Mouse (Mus musculus): ENCODE measurements around the gene Uvrag. TPM values are rescaled to one million over a fixed set of nuclear protein-coding genes. Genes with fewer than 3 reads are reported as not detected.

Uvrag gene
- polyA plus RNA-seq, 2 experiments = 9.8 to 16.2 TPM

GRCm38 (mm10) chr7:98850388-98850787 is 290.6 kb downstream of the Uvrag start:
- 88% methylated on average over 5 of the region's 5 CpGs for WGBS
- H3K27me3 ChIP-seq (ENCODE audit: control insufficient read depth, insufficient read depth, low read length) = no peaks in the 10 kb centered on the region
- H3K36me3 ChIP-seq (ENCODE audit: control insufficient read depth, insufficient read depth, low read length) = peaks cover 65% of the 10 kb centered on the region
- H3K9ac ChIP-seq (ENCODE audit: low read depth, low read length, severe bottlenecking) = no peak overlapping the region
- ATAC-seq (ENCODE audit: low FRiP score, low read depth) (no peak), DNase-seq (ENCODE audit: low spot score) (no peak)
- H3K4me3 ChIP-seq (replicated peaks; ENCODE audit: low read length) = no peak overlapping the region
- no peaks in the 10 kb centered on the region for H3K9me3 ChIP-seq (ENCODE audit: control insufficient read depth, low read length)
- H3K4me2 ChIP-seq (replicated peaks; ENCODE audit: low read depth, low read length, severe bottlenecking) = no peak overlapping the region
- no peak for TF ChIP-seq POLR2A (IDR thresholded peaks at IDR 0.05; ENCODE audit: borderline replicate concordance, extremely low read depth, insufficient read depth, insufficient read length)
- H3K27ac ChIP-seq (replicated peaks; ENCODE audit: low read depth, low read length) = no peak overlapping the region
- peaks cover 24% of the 10 kb centered on the region for H3K4me1 ChIP-seq (ENCODE audit: control insufficient read depth, insufficient read depth, low read length)

GRCm38 (mm10) chr7:98848899-98849640 is 291.9 kb downstream of the Uvrag start:
- WGBS = 83% methylated on average over 8 of the region's 8 CpGs
- ATAC-seq (ENCODE audit: low FRiP score, low read depth) = no peak
- no peak for TF ChIP-seq POLR2A (IDR thresholded peaks at IDR 0.05; ENCODE audit: borderline replicate concordance, extremely low read depth, insufficient read depth, insufficient read length)
- no peaks in the 10 kb centered on the region for H3K27me3 ChIP-seq (ENCODE audit: control insufficient read depth, insufficient read depth, low read length)
- no peak overlapping the region for H3K9ac ChIP-seq (ENCODE audit: low read depth, low read length, severe bottlenecking)
- H3K36me3 ChIP-seq (ENCODE audit: control insufficient read depth, insufficient read depth, low read length) = peaks cover 59% of the 10 kb centered on the region
- H3K4me1 ChIP-seq (ENCODE audit: control insufficient read depth, insufficient read depth, low read length) = peaks cover 25% of the 10 kb centered on the region
- no peak overlapping the region for H3K4me3 ChIP-seq (replicated peaks; ENCODE audit: low read length)
- DNase-seq (ENCODE audit: low spot score) = no peak
- H3K4me2 ChIP-seq (replicated peaks; ENCODE audit: low read depth, low read length, severe bottlenecking) = no peak overlapping the region
- H3K27ac ChIP-seq (replicated peaks; ENCODE audit: low read depth, low read length) = no peak overlapping the region
- H3K9me3 ChIP-seq (ENCODE audit: control insufficient read depth, low read length) = no peaks in the 10 kb centered on the region

- H3K36me3 ChIP-seq (ENCODE audit: control insufficient read depth, insufficient read depth, low read length) = peaks cover 27% of the 10 kb centered on the region
- H3K9ac ChIP-seq (ENCODE audit: low read depth, low read length, severe bottlenecking) = no peak overlapping the region
- TF ChIP-seq POLR2A (IDR thresholded peaks at IDR 0.05; ENCODE audit: borderline replicate concordance, extremely low read depth, insufficient read depth, insufficient read length) = no peak
- peaks cover 48% of the 10 kb centered on the region for H3K4me1 ChIP-seq (ENCODE audit: control insufficient read depth, insufficient read depth, low read length)
- H3K27ac ChIP-seq (replicated peaks; ENCODE audit: low read depth, low read length) = no peak overlapping the region
- H3K4me2 ChIP-seq (replicated peaks; ENCODE audit: low read depth, low read length, severe bottlenecking) = 0 out of 2 replicates have a peak overlapping the region, but pooled peaks have one; percentile 5
- ATAC-seq (ENCODE audit: low FRiP score, low read depth) (no peak), DNase-seq (ENCODE audit: low spot score) (no peak)
- WGBS = 14% methylated on average over 7 of the region's 7 CpGs
- H3K27me3 ChIP-seq (ENCODE audit: control insufficient read depth, insufficient read depth, low read length) = peaks cover 17% of the 10 kb centered on the region
- H3K4me3 ChIP-seq (replicated peaks; ENCODE audit: low read length) = no peak overlapping the region
- no peaks in the 10 kb centered on the region for H3K9me3 ChIP-seq (ENCODE audit: control insufficient read depth, low read length)
Observed at GRCm38 (mm10) chr7:98843649-98844048, 297.3 kb downstream of the Uvrag start.

- TF ChIP-seq POLR2A (IDR thresholded peaks at IDR 0.05; ENCODE audit: borderline replicate concordance, extremely low read depth, insufficient read depth, insufficient read length) = no peak
- peaks cover 17% of the 10 kb centered on the region for H3K27me3 ChIP-seq (ENCODE audit: control insufficient read depth, insufficient read depth, low read length)
- 88% methylated on average over 3 of the region's 3 CpGs for WGBS
- peaks cover 21% of the 10 kb centered on the region for H3K36me3 ChIP-seq (ENCODE audit: control insufficient read depth, insufficient read depth, low read length)
- H3K9me3 ChIP-seq (ENCODE audit: control insufficient read depth, low read length) = no peaks in the 10 kb centered on the region
- H3K4me2 ChIP-seq (replicated peaks; ENCODE audit: low read depth, low read length, severe bottlenecking) = no peak overlapping the region
- H3K4me1 ChIP-seq (ENCODE audit: control insufficient read depth, insufficient read depth, low read length) = peaks cover 48% of the 10 kb centered on the region
- ATAC-seq (ENCODE audit: low FRiP score, low read depth) = no peak
- no peak for DNase-seq (ENCODE audit: low spot score)
- no peak overlapping the region for H3K4me3 ChIP-seq (replicated peaks; ENCODE audit: low read length)
- H3K9ac ChIP-seq (ENCODE audit: low read depth, low read length, severe bottlenecking) = no peak overlapping the region
- H3K27ac ChIP-seq (replicated peaks; ENCODE audit: low read depth, low read length) = no peak overlapping the region
Observed at GRCm38 (mm10) chr7:98842997-98843396, 297.9 kb downstream of the Uvrag start.

GRCm38 (mm10) chr7:98841802-98842201 is 299.1 kb downstream of the Uvrag start:
- Histone ChIP-seq H3K27me3 (ENCODE audit: control insufficient read depth, insufficient read depth, low read length) (peaks cover 24% of the 10 kb centered on the region), H3K4me1 (ENCODE audit: control insufficient read depth, insufficient read depth, low read length) (peaks cover 48% of the 10 kb centered on the region), H3K4me2 (replicated peaks; ENCODE audit: low read depth, low read length, severe bottlenecking) (no peak overlapping the region), H3K9me3 (ENCODE audit: control insufficient read depth, low read length) (no peaks in the 10 kb centered on the region), H3K36me3 (ENCODE audit: control insufficient read depth, insufficient read depth, low read length) (peaks cover 11% of the 10 kb centered on the region), H3K27ac (replicated peaks; ENCODE audit: low read depth, low read length) (no peak overlapping the region), H3K4me3 (replicated peaks; ENCODE audit: low read length) (no peak overlapping the region), H3K9ac (ENCODE audit: low read depth, low read length, severe bottlenecking) (no peak overlapping the region)
- no peak for TF ChIP-seq POLR2A (IDR thresholded peaks at IDR 0.05; ENCODE audit: borderline replicate concordance, extremely low read depth, insufficient read depth, insufficient read length)
- 39% methylated on average over 2 of the region's 3 CpGs for WGBS
- DNase-seq (ENCODE audit: low spot score) (no peak), ATAC-seq (ENCODE audit: low FRiP score, low read depth) (no peak)
